Mouse (Mus musculus) cerebellum, adult 9-11 months (tissue): ENCODE results near the gene Gm9887.
"Not testable (repeated sequence)": the region's sequence is repeated elsewhere in the genome, so short reads cannot be mapped to it uniquely, and the experiment has no call there.

Experiments
- DNase-seq: peaks from one replicate; pipeline ENCODE4 v3.0.0; 2022

Gene Gm9887

GRCm38 (mm10) chr12:69371854-69372671 is at the start of gene Gm9887, which contains the start of gene Arf6:
TSS of gene Gm9887 (minus strand) at chr12:69372458.
TSS of gene Arf6 (plus strand) at chr12:69372150.
- peak; percentile 98 for DNase-seq

DNA sequence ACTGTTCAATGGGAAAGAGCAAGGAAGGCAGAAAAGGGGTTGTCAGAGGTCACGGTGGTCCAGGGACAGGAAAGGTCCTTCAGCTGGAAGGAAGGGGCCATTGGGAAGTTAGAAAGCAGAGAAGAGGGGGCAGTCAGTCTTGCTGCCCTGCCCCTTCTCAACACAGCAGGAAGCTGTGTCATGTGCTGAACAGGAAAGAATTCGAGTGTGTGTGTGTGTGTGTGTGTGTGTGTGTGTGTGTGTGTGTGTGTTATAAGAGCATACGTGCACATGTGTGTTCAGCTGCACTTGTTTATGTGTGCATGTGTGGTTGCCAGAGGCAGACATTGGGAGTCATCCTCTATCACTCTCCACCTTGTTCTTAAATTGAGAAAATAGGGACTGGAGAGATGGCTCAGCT is 48.5 kb upstream of the Gm9887 start:
- DNase-seq: no peak

- DNase-seq: no peak
Observed at GRCm38 (mm10) chr12:69419606-69420005, 47.3 kb upstream of the Gm9887 start.

DNA sequence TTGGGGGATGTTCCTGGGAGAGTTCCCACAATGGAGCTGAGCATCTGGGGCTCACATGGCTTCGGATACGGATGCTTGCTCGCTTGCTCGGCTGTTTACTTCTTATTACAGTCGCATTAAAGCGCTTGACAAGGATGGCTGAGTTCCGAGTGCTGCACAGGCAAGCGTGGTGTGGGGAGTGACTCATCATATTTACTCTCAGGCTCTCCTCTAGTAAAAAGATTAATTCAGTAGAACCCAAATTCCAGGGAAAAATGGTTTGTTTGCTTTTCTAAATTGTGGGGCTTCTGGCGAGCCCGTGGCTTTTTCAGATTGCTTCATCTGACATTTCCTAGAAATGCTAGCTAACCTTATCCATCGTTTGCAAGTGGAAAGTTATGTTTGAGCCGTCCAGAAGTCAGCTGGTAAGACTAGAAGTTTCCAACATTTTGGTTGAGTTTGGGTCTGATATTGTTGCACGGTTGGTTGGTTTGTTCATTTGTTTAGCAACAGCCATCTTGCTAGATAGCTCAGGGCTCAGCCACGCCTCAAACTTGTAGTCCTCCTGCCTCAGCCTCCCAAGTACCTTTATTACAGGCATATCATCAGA is 46.9 kb upstream of the Gm9887 start:
- no peak for DNase-seq

GRCm38 (mm10) chr12:69418606-69419005 is 46.3 kb upstream of the Gm9887 start:
- DNase-seq: peak; percentile 23

- DNase-seq: peak; percentile 93
Observed at GRCm38 (mm10) chr12:69417701-69418291, 45.5 kb upstream of the Gm9887 start.

DNA sequence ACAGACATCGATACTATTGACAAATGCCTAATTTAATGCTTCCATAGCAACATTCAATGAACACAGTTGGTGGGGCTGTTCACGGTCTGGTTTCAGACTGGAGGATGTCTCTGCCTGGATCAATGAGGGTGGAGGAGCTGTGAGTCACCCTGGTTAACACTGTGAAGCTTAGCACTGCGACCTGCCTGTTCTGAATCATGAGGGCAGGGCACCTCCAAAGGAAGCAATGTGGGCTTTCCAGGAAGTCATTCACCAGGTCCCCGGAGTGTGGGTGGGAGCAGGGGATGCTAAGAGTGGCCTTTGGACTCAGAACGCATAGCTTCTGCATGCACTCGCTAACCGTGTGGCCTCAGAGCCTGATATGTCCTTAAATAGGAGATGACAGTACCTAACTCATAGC is 44.5 kb upstream of the Gm9887 start:
- no peak for DNase-seq

DNA sequence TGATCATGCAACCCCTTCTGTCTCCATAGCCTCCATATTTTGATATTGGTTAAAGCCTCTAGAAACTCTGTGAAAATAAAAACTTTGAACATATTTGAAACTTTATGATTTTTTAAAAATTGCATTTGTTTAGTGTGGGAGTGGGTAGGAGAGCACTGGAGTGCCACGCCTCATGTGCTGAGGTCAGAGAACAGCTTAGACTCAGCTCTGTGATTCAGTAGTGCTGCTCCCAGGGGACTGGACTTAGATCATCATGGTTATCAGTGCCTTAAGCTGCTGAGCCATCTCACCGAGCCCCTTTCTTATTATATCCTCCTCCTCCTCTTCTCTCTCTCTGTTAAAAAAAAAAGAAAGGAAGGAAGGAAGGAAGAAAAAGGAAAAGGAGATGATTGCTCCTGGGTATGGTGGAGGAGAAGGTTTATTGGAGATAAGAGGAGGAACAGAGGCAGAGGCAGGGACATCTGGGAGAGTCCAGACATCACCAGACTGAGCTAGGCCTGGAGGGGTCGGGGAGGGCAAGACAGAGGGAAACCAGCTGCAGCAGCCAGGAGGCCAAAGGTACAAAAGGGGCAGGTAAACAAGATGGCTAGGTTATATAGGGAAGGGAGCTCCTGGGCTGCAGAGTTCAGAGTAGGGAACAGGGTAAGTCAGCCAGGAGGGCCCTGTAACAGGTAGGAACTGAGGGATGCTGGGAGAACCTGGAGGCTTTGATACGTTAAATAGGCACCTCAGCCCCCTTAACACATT is 42.7 kb upstream of the Gm9887 start:
- DNase-seq: no peak

DNA sequence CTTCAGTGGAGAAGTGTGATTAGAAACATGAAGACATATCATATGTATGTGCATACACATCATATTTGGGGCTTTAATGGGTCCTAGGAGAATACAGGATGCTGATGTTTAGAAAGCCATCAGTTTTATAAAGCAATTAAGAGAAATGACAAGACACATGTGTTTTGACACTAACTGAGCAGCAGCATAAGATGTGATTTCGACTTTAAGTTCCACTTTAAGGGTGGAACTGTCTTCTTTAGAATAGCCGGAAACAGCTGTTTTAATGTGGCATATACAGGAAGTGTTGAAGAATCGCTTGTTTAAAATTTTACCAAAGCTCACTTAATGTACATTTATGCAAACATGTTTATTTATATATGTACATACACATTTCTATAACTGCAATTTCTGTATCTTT is 41.0 kb upstream of the Gm9887 start:
- DNase-seq: no peak

DNA sequence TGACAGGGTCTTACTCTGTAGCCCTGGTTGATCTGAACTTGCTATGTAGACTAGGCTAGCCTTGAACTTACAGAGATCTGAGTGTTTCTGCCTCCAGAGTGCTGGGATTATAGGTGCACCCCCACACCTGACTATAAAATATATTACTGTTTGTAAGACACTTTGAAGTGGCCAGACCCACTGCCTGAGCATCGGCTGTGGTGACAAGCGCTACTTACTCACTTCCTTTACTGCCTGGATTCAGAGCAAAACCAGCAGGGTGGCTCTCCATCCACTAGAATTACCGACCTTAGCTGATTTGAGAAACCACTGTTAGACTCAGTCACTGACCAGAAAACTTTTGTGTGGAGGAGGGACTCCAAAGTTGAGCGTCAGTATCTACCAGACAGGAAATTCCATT is 39.7 kb upstream of the Gm9887 start:
- no peak for DNase-seq

- DNase-seq: no peak
Observed at GRCm38 (mm10) chr12:69410767-69411166, 38.5 kb upstream of the Gm9887 start.

- no peak for DNase-seq
Observed at GRCm38 (mm10) chr12:69402594-69403167, 30.4 kb upstream of the Gm9887 start.

- no peak for DNase-seq
Observed at GRCm38 (mm10) chr12:69402100-69402499, 29.8 kb upstream of the Gm9887 start.

- no peak for DNase-seq
Observed at GRCm38 (mm10) chr12:69400871-69401286, 28.6 kb upstream of the Gm9887 start.

GRCm38 (mm10) chr12:69400367-69400766 is 28.1 kb upstream of the Gm9887 start:
- no peak for DNase-seq

GRCm38 (mm10) chr12:69394456-69394855 is 22.2 kb upstream of the Gm9887 start:
- DNase-seq: peak; percentile 95

- no peak for DNase-seq
Observed at GRCm38 (mm10) chr12:69393076-69393475, 20.8 kb upstream of the Gm9887 start.

DNA sequence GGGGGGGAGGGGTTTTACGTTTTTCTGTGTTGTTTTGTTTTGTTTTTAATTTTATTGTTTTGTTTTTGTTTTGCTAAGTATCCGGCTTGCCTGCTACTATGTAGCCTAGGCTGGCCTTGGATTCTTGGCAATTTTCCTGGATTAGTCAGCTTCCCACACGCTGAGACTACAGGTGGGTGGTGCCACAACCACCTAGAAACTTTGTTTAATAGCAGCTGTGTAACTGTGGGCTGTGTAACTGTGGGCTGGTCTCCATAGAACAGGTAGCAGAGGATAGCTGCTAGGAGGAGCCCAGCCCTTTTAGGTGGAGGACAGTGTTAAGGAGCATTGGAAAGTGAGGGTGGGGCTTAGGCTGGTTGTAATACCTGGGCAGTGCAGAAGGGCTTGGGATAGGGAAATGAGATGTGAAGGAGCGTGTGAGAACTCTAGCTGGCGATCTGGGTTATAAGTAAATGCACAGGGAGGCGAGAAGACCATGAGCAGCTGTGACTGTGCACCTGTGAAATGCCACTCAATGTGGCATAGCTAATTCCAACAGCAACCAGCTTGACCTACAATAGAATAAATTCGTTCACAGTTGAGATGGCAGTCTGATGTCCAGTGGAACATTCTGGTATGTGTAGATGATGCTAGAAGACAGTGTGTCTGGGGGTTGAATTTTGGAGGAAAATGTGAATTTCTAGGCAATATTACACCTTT is 17.9 kb upstream of the Gm9887 start:
- no peak for DNase-seq

DNA sequence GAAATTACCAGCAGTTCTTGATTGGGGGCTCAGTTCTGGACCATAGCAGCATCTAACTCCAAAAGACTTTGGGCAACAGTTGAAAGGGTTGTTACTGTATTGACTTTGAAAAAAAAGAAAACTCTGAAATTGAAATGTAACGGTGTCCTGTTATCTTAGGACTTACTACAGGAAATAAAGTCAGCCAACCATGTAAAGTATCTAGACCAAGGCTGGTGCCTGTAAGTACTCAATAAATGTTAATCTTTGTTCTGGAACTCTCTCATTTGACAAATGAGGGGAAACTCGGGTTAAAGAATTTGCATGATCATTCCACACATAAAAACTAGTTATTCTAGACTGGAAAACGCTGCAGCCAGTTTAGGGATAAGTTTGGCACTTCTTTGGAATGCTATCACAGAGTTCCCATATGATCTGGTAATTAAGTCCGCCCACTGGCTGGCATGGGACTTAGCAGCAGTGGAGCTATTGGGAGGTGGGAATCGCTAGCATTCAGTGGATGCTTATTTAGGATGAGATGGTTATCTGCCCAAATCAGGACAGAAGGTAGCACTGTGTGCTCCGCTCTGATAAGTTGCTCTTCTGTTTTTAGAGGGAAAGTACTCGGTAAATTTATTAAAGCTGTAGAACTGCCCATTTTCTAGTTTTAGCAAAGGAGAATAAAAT is 17.1 kb upstream of the Gm9887 start:
- DNase-seq: no peak

GRCm38 (mm10) chr12:69388321-69388869 is 16.1 kb upstream of the Gm9887 start:
- DNase-seq: no peak

DNA sequence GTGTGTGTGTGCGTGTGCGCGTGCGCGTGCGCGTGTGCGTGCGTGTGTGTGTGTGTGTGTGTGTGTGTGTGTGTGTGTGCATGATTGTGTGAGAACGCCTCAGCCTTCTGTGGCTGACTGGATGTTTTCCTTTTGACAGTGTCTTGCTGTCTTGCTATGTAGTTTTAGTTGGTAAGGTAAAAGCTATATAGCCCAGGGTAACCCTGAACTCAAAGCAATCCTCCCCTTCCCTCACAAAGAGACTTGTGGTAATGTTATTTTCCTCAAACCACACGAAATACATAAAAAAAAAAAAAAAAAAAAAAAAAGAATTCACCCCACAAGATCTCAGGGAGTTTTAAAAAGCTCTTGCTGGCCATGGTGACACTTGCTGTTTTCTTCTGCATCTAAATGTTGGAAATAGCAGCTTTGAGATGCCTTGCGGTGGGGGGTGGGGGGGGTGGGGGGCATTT is 14.0 kb upstream of the Gm9887 start:
- not testable (repeated sequence) for DNase-seq
